Mouse (Mus musculus) limb, embryonic 14.5 days (tissue): ENCODE results near the gene Gm7361. TPM values are rescaled to one million over a fixed set of nuclear protein-coding genes. Genes with fewer than 3 reads are reported as not detected.
A peak's percentile ranks its signal among the peaks of the same experiment; 100 is the strongest.

Experiments
- ATAC-seq: fragments of 200-750 bp; cut with Nextera tagmentation; 2 replicates; pipeline ENCODE4 v1.8.0; 2017; ENCODE audit warnings: low read depth, moderate number of reproducible peaks, moderate TSS enrichment; ENCODE audit not compliant: low FRiP score
- DNase-seq: peaks from one replicate; pipeline ENCODE4 v3.0.0-alpha.2; 2015; ENCODE audit warnings: low spot score
- H3K27ac ChIP-seq: fragments of 300-500 bp; sonication (generic); replicated peaks from 2 replicates; pipeline ENCODE4 v1.5.1; 2014; ENCODE audit warnings: low read depth, mild to moderate bottlenecking, low read length, moderate library complexity, mixed read lengths
- H3K27me3 ChIP-seq: fragments of 300-500 bp; sonication (generic); 2 replicates; pipeline ENCODE4 v1.6.1; 2014; ENCODE audit warnings: low read length, mixed read lengths; ENCODE audit not compliant: control insufficient read depth, insufficient read depth
- H3K36me3 ChIP-seq: fragments of 300-500 bp; sonication (generic); 2 replicates; pipeline ENCODE4 v1.6.1; 2014; ENCODE audit warnings: mild to moderate bottlenecking, low read length, moderate library complexity, mixed read lengths; ENCODE audit not compliant: control insufficient read depth, insufficient read depth
- H3K4me1 ChIP-seq: fragments of 300-500 bp; sonication (generic); 2 replicates; pipeline ENCODE4 v1.6.1; 2014; ENCODE audit warnings: antibody characterized with exemption, low read length, mixed read lengths; ENCODE audit not compliant: control insufficient read depth, insufficient read depth
- H3K4me2 ChIP-seq: fragments of 300-500 bp; sonication (generic); replicated peaks from 2 replicates; pipeline ENCODE4 v1.6.1; 2014; ENCODE audit warnings: low read depth, mild to moderate bottlenecking, low read length, moderate library complexity; ENCODE audit not compliant: severe bottlenecking
- H3K4me3 ChIP-seq: fragments of 300-500 bp; sonication (generic); replicated peaks from 2 replicates; pipeline ENCODE4 v1.5.1; 2014; ENCODE audit warnings: low read length
- H3K9ac ChIP-seq: fragments of 300-500 bp; sonication (generic); 2 replicates; pipeline ENCODE4 v1.6.1; 2014; ENCODE audit warnings: mild to moderate bottlenecking, low read depth, low read length, moderate library complexity; ENCODE audit not compliant: severe bottlenecking
- H3K9me3 ChIP-seq: fragments of 300-500 bp; sonication (generic); 2 replicates; pipeline ENCODE4 v1.6.1; 2016; ENCODE audit warnings: low read length; ENCODE audit not compliant: control insufficient read depth
- POLR2A ChIP-seq: fragments of 200-500 bp; IDR thresholded peaks from 2 replicates; pipeline ENCODE4 v1.8.0; 2012; ENCODE audit warnings: inconsistent platforms, mild to moderate bottlenecking, moderate library complexity, borderline replicate concordance; ENCODE audit not compliant: insufficient read depth, insufficient read length; ENCODE audit errors: extremely low read depth
- WGBS: fragments of 180-500 bp; shearing (Covaris S2); extraction: QIAGEN DNeasy Blood & Tissue Kit; methylation state at CpG from one replicate; pipeline ENCODE4 v1.1.7; 2014; 5-methylcytosine and 5-hydroxymethylcytosine counted together
- polyA plus RNA-seq, 2 experiments: library from polyadenylated mRNA; depleted of rRNA in 1 of 2; stranded (reverse) in 1 of 2; unstranded in 1 of 2; fragments of >200 nt; fragmentation: Nextera tagmentation in 1 of 2; extraction: Ambion mirVana in 1 of 2; gene quantifications; 2 replicates each; pipeline versions ENCODE4 v1.2.1 to v1.2.3; 2012 to 2014

Gm7361 gene
- polyA plus RNA-seq, 2 experiments, result 0.14 TPM; not detected in 1

- Histone ChIP-seq H3K4me1 (no peaks in the 10 kb centered on the region), H3K9me3 (peaks cover 4% of the 10 kb centered on the region; the same call in 1 of the 2 replicates), H3K4me3 (no peak overlapping the region), H3K27me3 (no peaks in the 10 kb centered on the region), H3K27ac (no peak overlapping the region), H3K36me3 (no peaks in the 10 kb centered on the region), H3K9ac (no peak overlapping the region), H3K4me2 (no peak overlapping the region)
- DNase-seq (peak; percentile 59), ATAC-seq (peak; percentile 47)
- WGBS, result 3% methylated on average over 4 of the region's 4 CpGs
- no peak for TF ChIP-seq POLR2A
Measured at GRCm38 (mm10) chr5:26282282-26282681, 24.8 kb downstream of the Gm7361 start.

DNA sequence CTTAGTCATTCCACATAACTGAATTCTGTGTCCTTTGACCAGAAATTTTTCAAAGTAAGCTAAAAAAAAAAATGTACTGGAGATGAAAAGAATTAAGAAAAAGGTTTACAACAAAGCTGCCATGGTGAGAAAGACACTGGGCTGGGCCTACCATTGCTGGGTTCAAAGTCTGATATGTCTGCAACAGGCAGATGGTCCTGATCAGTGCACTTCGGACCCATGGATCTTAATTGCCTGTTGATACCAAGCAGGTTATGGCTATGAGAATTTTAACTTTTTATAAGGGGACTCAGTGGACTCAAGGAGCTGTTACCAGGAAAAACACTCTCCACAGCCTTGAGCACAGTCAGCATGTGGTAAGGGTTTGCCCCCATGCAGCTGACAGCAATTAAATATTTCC is 25.9 kb downstream of the Gm7361 start:
- Histone ChIP-seq H3K9me3 (peaks cover 4% of the 10 kb centered on the region; the same call in 1 of the 2 replicates), H3K27ac (no peak overlapping the region), H3K9ac (no peak overlapping the region), H3K4me3 (no peak overlapping the region), H3K4me2 (no peak overlapping the region), H3K36me3 (no peaks in the 10 kb centered on the region), H3K4me1 (no peaks in the 10 kb centered on the region), H3K27me3 (no peaks in the 10 kb centered on the region)
- no peak for ATAC-seq
- DNase-seq, result no peak
- WGBS, result 20% methylated on average over 1 of the region's 1 CpGs
- TF ChIP-seq POLR2A, result no peak

- Histone ChIP-seq H3K36me3 (no peaks in the 10 kb centered on the region), H3K4me3 (no peak overlapping the region), H3K4me1 (no peaks in the 10 kb centered on the region), H3K9ac (no peak overlapping the region), H3K4me2 (no peak overlapping the region), H3K9me3 (no peaks in the 10 kb centered on the region), H3K27ac (no peak overlapping the region), H3K27me3 (no peaks in the 10 kb centered on the region)
- TF ChIP-seq POLR2A, result no peak
- WGBS, result 83% methylated on average over 1 of the region's 1 CpGs
- ATAC-seq (no peak), DNase-seq (no peak)
Measured at GRCm38 (mm10) chr5:26291621-26292020, 34.1 kb downstream of the Gm7361 start.

DNA sequence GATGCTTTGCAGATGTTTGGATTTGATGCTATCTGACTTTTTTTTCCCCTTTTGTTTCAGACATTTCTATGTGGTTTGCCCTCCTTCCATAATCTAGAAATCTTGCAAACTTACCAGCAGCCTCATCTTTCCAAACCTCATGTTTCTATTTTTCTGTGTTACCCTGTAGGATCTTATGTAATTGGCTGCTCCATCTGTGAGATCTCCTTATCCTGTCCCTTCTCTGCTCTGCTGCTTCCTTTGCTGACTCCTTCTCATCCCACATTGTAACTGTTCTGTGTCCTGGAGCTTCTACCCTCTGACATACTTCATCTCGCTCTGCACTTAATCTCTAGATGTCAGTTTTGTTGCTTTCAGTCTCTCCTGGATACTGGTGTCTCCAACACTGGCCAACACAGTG is 35.8 kb downstream of the Gm7361 start:
- Histone ChIP-seq H3K9ac (no peak overlapping the region), H3K9me3 (no peaks in the 10 kb centered on the region), H3K36me3 (no peaks in the 10 kb centered on the region), H3K27ac (no peak overlapping the region), H3K4me3 (no peak overlapping the region), H3K27me3 (no peaks in the 10 kb centered on the region), H3K4me2 (no peak overlapping the region), H3K4me1 (no peaks in the 10 kb centered on the region)
- TF ChIP-seq POLR2A, result no peak
- DNase-seq (no peak), ATAC-seq (no peak)
- 63% methylated on average over 1 of the region's 1 CpGs for WGBS

Other genes starting within 250 kb of the Gm7361 start
- gene Gm5862, start 234.8 kb upstream of the Gm7361 start, polyA plus RNA-seq (2012; rRNA removed), result not detected in 2 replicates
- not detected in 2 replicates for gene Gm5862, start 234.8 kb upstream of the Gm7361 start, polyA plus RNA-seq (2014; fragmentation: Nextera tagmentation; extraction: Ambion mirVana)
- not detected in 2 replicates for gene Speer4a, start 218.1 kb upstream of the Gm7361 start, polyA plus RNA-seq (2012; rRNA removed)
- not detected in 2 replicates for gene Speer4a, start 218.1 kb upstream of the Gm7361 start, polyA plus RNA-seq (2014; fragmentation: Nextera tagmentation; extraction: Ambion mirVana)
- gene Gm7347, start 199.1 kb upstream of the Gm7361 start, polyA plus RNA-seq (2012; rRNA removed), result not detected in 2 replicates
- 0.07 and 0.14 TPM in 2 replicates for gene Gm7347, start 199.1 kb upstream of the Gm7361 start, polyA plus RNA-seq (2014; fragmentation: Nextera tagmentation; extraction: Ambion mirVana)
- not detected in 2 replicates for gene Gm10471, start 168.4 kb upstream of the Gm7361 start, polyA plus RNA-seq (2012; rRNA removed)
- gene Gm10471, start 168.4 kb upstream of the Gm7361 start, polyA plus RNA-seq (2014; fragmentation: Nextera tagmentation; extraction: Ambion mirVana), result 0.07 and 0.11 TPM in 2 replicates
- not detected in 2 replicates for gene 5031410I06Rik, start 152.3 kb upstream of the Gm7361 start, polyA plus RNA-seq (2012; rRNA removed)
- not detected in 2 replicates for gene 5031410I06Rik, start 152.3 kb upstream of the Gm7361 start, polyA plus RNA-seq (2014; fragmentation: Nextera tagmentation; extraction: Ambion mirVana)
- not detected in 2 replicates for gene Gm10220, start 136.3 kb upstream of the Gm7361 start, polyA plus RNA-seq (2012; rRNA removed)
- gene Gm10220, start 136.3 kb upstream of the Gm7361 start, polyA plus RNA-seq (2014; fragmentation: Nextera tagmentation; extraction: Ambion mirVana), result 0.08 TPM in 1 of 2 replicates, not detected in the other